Mouse (Mus musculus) liver, postnatal 0 days (tissue): ENCODE data around the gene Slc31a2.

Experiments used
- CTCF ChIP-seq: sonication (generic); IDR thresholded peaks from 2 replicates; pipeline ENCODE4 v1.5.1; 2016; ENCODE audit warnings: antibody characterized with exemption, low read depth
- EP300 ChIP-seq: IDR thresholded peaks from 2 replicates; pipeline ENCODE4 v1.6.1; 2016; ENCODE audit warnings: antibody characterized with exemption, low read depth, mild to moderate bottlenecking

DNA sequence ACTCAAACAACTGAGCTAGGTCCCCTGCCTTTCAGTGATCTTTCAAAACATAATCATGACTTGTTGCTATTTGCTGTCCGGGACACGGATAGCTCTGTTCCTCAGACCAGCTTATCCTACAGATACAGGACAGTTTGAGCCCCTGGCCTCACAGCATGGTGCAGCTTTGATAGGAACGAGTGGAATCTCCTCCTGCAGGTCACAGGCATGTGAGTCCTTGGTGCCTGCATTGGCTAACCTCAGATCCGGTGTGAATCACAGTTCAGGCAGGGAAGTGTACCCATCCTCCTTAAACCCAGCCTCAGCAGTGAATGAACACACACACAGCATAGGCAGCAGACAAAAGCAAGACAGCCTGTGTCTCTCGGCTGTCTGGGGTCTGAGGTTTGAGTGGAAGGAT, 19.0 kb downstream of the Slc31a2 start:
- no peak for TF ChIP-seq CTCF
- TF ChIP-seq EP300, result no peak
